1 mouse cellular context compared by ENCODE assay signal in genomic region chr10:18022312-18022711, GRCm38 (mm10).
A peak's percentile ranks its signal among the peaks of the same experiment; 100 is the strongest.
TF ChIP-seq lines count a peak whose summit lies in the region.

No protein-coding gene starts in this region.

TF ChIP-seq in CH12.LX, 34 proteins besides CTCF, POLR2A, EP300 and RAD21 (continued from another document):
- no peak; the same call in none of the 2 replicates for TF ChIP-seq SIN3A (IDR thresholded peaks at IDR 0.05; ENCODE audit: low read length)
- TF ChIP-seq ZMIZ1 (IDR thresholded peaks at IDR 0.05; ENCODE audit: low read depth, low read length), result no peak
- TF ChIP-seq ELF1 (IDR thresholded peaks at IDR 0.05; ENCODE audit: low read depth, low read length), result no peak
- TF ChIP-seq RCOR1 (conservative IDR thresholded peaks at IDR 0.05; ENCODE audit: low read depth, low read length), result no peak
- TF ChIP-seq POLR2AphosphoS2 (IDR thresholded peaks at IDR 0.05; ENCODE audit: low read depth, low read length), result no peak
- no peak for TF ChIP-seq JUN (IDR thresholded peaks at IDR 0.05; ENCODE audit: insufficient read depth, low read depth, low read length)
- TF ChIP-seq BHLHE40 (IDR thresholded peaks at IDR 0.05; ENCODE audit: low read depth, low read length), result no peak
- TF ChIP-seq CHD1 (IDR thresholded peaks at IDR 0.05; ENCODE audit: low read depth, low read length), result no peak; the same call in 1 of the 2 replicates
- no peak for TF ChIP-seq JUND (conservative IDR thresholded peaks at IDR 0.05; ENCODE audit: low read depth, low read length)
- TF ChIP-seq ZC3H11A (IDR thresholded peaks at IDR 0.05; ENCODE audit: low read depth, low read length), result no peak
- TF ChIP-seq MAZ (IDR thresholded peaks at IDR 0.05; ENCODE audit: low read depth, low read length), result no peak
- TF ChIP-seq IRF4 (IDR thresholded peaks at IDR 0.05; ENCODE audit: low read depth, low read length), result peak; percentile 6; the same call in 1 of the 2 replicates
- peak; percentile 21; the same call in 1 of the 2 replicates for TF ChIP-seq MXI1 (IDR thresholded peaks at IDR 0.05; ENCODE audit: low read depth, low read length)
- TF ChIP-seq ZNF384 (IDR thresholded peaks at IDR 0.05; ENCODE audit: low read depth, low read length), result no peak
- TF ChIP-seq UBTF (IDR thresholded peaks at IDR 0.05; ENCODE audit: low read depth, low read length), result 0 out of 2 replicates have a peak, but pooled peaks have one; percentile 52
- TF ChIP-seq CHD2 (IDR thresholded peaks at IDR 0.05; ENCODE audit: low read length), result no peak
- TF ChIP-seq KAT2A (IDR thresholded peaks at IDR 0.05; ENCODE audit: insufficient replicate concordance, low read length), result no peak
- no peak for TF ChIP-seq NRF1 (IDR thresholded peaks at IDR 0.05; ENCODE audit: low read depth, low read length)
- TF ChIP-seq USF2 (conservative IDR thresholded peaks at IDR 0.05; ENCODE audit: low read depth, low read length), result no peak
- no peak for TF ChIP-seq MEF2A (IDR thresholded peaks at IDR 0.05; ENCODE audit: borderline replicate concordance, low read depth, low read length)
- TF ChIP-seq TBP (conservative IDR thresholded peaks at IDR 0.05; ENCODE audit: low read depth, low read length), result no peak
- no peak for TF ChIP-seq PAX5 (IDR thresholded peaks at IDR 0.05; ENCODE audit: low read length)
